Mouse (Mus musculus) Patski (cell line): ENCODE measurements around the gene Stip1. TPM values are rescaled to one million over a fixed set of nuclear protein-coding genes. Genes with fewer than 3 reads are reported as not detected.
A peak's percentile ranks its signal among the peaks of the same experiment; 100 is the strongest.

Source experiments
- ATAC-seq: fragments of 100-300 bp; one replicate; pipeline ENCODE4 v1.8.0; 2021
- CTCF ChIA-PET: fragments of 350-600 bp; sonication (Branson Sonifier 250); formaldehyde crosslinking; loops from one replicate; lab custom pipeline; 2022; ENCODE audit warnings: inconsistent platforms; lab: Charles Lee
- POLR2A ChIA-PET: fragments of 350-600 bp; sonication (Branson Sonifier 250); formaldehyde crosslinking; loops from one replicate; lab custom pipeline; 2022; ENCODE audit warnings: antibody characterized with exemption, inconsistent platforms; lab: Charles Lee
- DNase-seq: peaks from one replicate; pipeline ENCODE4 v3.0.0-alpha.2; 2011; ENCODE audit warnings: low read depth, low spot score
- H3K27me3 ChIP-seq: fragments of 371-371 bp; one replicate; pipeline ENCODE4 v1.5.1; 2021
- CTCF ChIP-seq: fragments of 100-300 bp; IDR thresholded peaks from one replicate; pipeline ENCODE4 v1.5.1; 2021
- in situ Hi-C: fragments of 300-500 bp; cut with MboI; formaldehyde crosslinking; loops from 3 replicates; pipeline ENCODE4 v1.11.1; 2018; ENCODE audit warnings: low pct_unique_long_range_greater_than_20kb, mixed read lengths
- polyA plus RNA-seq: library from polyadenylated mRNA; unstranded; gene quantifications from one replicate; pipeline ENCODE4 v1.2.3, GENCODE M21; 2021

Gene Stip1
- polyA plus RNA-seq, 1 experiment from 2014 or later = 301 TPM

DNA sequence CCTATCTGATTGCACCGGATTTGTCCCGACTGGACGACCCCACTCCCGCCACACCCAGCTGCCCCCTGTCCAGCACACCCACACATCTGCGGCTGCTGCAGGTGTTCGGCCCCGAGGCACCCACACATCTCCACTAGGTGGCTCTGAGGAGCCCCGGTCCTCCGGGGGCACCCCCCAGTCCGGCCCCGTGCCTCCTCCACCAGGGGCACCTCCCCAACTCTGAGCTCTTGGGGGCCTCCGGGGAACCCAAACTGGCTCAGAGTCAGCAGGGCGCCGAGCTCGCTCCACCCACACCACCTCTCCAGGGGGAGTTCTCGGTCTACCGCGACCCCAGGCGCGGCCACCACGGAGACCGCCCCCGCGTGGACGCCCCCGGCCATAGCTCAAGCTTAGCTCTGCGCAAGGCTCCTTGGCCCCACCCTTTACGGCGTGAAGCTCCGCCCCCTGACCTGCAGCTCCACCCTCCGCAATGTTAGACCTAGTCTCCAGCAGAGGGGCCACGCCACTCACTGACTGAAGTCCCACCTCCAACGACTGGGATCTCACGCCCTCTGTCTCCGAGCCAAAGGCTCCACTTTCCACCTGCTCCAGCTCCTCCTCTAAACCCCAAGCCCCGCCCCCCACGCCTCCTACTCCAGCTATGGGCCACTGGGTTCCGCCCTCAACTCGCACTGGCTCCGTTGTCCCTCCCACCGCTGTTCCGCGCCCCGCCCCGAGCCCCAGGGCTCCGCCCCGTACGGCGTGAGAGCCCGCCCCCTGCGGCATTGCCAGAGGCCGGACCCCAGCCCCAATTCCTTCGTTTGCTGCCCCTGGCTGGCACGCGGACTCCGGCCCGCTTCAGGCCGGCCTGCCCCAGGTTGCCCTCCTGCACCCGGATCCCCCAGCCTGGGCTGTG is 60.0 kb downstream of the Stip1 start:
- no peaks in the 10 kb centered on the region for H3K27me3 ChIP-seq
- CTCF ChIA-PET = interaction anchor here (0.7 to 5.5 kb wide), 23 partner anchors 8 to 155 kb away, joined by 3 to 36 read pairs (median 5); partner anchors contain the start of genes Catsperz, Dnajc4, Esrra and Nudt22
- ATAC-seq = peak; percentile 82
- in situ Hi-C loops = loop anchor here (5.0 kb wide), 1 partner anchor 57 kb away; the partner anchor contains the start of gene Esrra
- DNase-seq = peak; percentile 97
- TF ChIP-seq CTCF = no peak
- POLR2A ChIA-PET = interaction anchor here (1.2 to 7.0 kb wide), 4 partner anchors 16 to 57 kb away, joined by 3 to 44 read pairs (median 5); partner anchors contain the start of genes Gpr137, Nudt22 and Trpt1

DNA sequence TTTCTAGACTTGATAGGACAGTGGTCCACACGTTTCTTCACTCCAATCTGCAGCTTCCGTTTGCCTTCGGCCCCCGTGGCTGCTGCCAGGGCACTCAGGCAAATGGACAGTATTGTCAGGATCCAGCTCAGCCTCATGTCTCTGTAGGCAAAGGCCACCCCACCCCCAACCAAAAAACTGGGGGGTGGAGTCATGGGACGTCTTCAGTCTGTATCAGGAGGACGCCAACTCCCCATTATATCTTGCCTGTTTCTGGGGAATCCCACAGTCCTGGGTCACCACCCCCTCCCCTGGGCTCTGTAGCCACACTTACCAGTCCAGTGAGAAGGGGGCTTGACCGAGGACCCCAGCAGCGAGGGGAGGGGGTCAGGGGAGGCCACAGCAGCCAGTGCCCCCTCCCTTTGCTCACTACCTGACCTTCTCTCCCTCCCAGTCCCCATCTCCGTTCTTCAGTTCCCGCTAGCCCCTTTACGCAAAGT is 60.7 kb downstream of the Stip1 start:
- no peaks in the 10 kb centered on the region for H3K27me3 ChIP-seq
- CTCF ChIA-PET = interaction anchor here (0.8 to 5.5 kb wide), 20 partner anchors 7 to 155 kb away, joined by 3 to 36 read pairs (median 4); partner anchors contain the start of genes Catsperz, Dnajc4, Esrra and Nudt22
- POLR2A ChIA-PET = interaction anchor here (1.3 to 7.0 kb wide), 3 partner anchors 17 to 56 kb away, joined by 4 to 44 read pairs (median 6); partner anchors contain the start of genes Nudt22 and Trpt1
- no peak for ATAC-seq
- no peak for DNase-seq
- in situ Hi-C loops = loop anchor here (5.0 kb wide), 1 partner anchor 57 kb away; the partner anchor contains the start of gene Esrra
- no peak for TF ChIP-seq CTCF

DNA sequence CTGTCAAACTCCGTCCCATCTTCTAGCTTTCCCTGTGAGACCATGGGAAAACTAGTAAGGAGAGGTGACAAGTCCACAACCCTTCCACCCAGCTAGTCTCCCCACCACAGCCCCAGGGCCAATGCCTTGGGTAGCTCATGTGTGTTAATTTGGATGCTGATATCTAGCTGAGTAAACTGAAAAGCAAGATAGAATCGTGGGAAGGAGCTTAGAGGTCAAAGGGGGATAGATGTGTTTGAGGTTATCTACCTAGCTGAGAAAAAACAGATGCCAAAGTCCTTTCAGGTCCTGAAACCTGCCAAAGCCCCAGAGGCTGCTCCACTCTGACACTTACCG is 61.2 kb downstream of the Stip1 start:
- in situ Hi-C loops = loop anchor here (5.0 kb wide), 1 partner anchor 56 kb away; the partner anchor contains the start of gene Esrra
- CTCF ChIA-PET = interaction anchor here (1.0 to 5.5 kb wide), 7 partner anchors 8 to 55 kb away, joined by 3 to 36 read pairs (median 9); partner anchors contain the start of genes Catsperz, Dnajc4, Esrra and Nudt22
- POLR2A ChIA-PET = interaction anchor here (0.7 to 7.0 kb wide), 6 partner anchors 17 to 105 kb away, joined by 3 to 44 read pairs (median 4); partner anchors contain the start of genes Bad, Gpr137, Nudt22 and Trpt1
- TF ChIP-seq CTCF = no peak
- ATAC-seq (no peak), DNase-seq (no peak)
- no peaks in the 10 kb centered on the region for H3K27me3 ChIP-seq

DNA sequence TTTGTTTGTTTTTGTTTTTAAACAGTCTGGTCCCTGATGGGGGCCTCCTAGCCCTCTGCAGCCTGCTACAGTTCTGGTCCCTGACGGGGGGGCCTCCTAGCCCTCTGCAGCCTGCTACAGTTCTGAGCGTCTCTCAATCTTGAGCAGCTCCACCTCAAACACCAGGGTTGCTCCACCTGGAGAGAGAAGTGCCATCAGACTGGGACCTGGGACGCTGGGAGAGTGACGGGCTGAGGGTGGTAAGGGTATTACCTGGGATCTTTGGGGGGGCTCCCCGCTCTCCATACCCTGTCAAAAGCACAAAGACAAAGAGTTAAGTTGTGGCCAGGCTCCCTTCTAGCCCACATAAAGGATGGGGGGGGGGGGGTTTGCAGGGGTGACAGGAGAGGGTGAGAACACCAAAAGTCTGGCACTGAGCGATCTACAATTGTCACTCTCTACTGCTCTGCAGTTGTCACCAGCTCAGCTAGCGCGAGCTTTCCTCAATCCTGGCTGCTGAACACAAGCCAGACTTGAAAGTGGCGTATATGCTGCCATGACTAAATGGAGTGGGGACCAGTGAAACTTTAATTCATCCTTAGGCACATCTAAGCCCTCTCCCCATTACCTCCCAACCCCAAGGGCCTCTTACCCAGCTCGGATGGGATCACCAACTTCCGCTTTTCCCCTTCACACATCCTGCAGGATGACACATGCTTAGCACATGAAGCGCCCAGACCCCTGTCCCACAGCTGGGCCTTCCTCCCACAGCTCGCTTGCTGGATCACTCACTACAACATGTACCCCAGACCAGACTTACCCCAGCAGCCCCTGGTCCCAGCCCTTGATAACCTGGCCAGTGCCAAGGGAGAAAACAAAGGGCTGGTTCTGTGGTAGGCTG is 61.8 kb downstream of the Stip1 start:
- CTCF ChIA-PET = interaction anchor here (1.0 to 5.5 kb wide), 7 partner anchors 8 to 55 kb away, joined by 3 to 36 read pairs (median 9); partner anchors contain the start of genes Catsperz, Dnajc4, Esrra and Nudt22

DNA sequence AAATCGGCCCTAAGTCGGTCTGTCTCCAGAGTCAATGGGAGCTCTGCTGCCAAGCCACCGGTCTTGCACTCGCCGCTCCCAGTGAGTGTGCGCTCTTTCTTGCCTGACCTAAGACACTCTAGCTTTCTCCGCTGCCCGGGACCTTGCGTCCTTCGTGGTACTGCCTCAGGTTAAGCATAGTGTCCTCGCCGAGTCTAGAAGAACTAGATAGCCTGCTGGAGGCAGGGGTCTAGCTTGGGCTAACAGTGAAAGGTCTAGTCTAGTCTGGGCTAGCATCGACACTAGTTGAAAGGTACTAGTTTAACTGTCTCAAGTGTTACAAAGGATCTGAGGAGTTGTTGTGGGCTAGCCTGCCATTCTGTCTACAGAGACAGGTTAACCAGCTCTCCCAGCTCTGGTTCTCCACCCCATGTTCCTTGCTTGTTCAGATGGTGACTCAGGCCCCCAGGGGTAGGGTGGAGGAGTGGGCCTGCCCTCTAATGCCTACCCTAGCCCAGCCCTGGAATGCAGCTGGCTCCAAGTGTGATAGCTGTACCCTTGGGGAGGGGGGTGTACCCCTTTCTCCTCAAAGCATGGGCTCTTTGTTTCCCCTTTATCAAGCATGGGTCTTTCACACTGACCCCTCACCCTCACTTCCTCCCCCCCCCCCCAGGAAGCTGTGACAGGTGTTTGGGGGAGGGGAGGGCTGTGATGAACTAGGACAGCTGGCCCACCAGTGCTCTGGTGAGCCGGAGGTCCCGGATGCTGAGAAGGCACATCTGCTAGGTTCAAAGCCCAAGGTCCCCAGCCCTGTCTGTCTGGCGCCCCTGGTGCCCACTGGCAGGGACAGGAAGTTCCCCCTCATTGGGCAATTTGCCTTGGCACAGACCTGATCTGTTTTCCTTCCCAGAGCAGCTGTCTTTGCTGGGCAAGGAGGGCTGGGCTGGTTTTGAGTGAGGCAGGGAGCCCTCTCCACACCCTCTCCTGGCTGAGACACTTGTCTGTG is 63.9 kb downstream of the Stip1 start, which contains the start of gene Plcb3:
Gene Plcb3 (minus strand): TSS at position 934 of the 985 bp plus-strand sequence.
- in situ Hi-C loops = loop anchor here (5.0 kb wide), 1 partner anchor 54 kb away; the partner anchor contains the start of gene Esrra
- no peak for DNase-seq
- ATAC-seq = no peak
- ChIA-PET POLR2A (interaction anchor here (0.5 to 7.0 kb wide), 18 partner anchors 12 to 1413 kb away, joined by 3 to 44 read pairs (median 3); partner anchors contain the start of genes Bad, Catsperz, Gpr137 and Nudt22), CTCF (interaction anchor here (0.8 to 5.5 kb wide), 9 partner anchors 8 to 53 kb away, joined by 3 to 36 read pairs (median 4); partner anchors contain the start of genes Bad, Catsperz and Esrra)
- TF ChIP-seq CTCF = no peak
- H3K27me3 ChIP-seq = no peaks in the 10 kb centered on the region

More for the DNA sequence above, 61.8 kb downstream of the Stip1 start:
- TF ChIP-seq CTCF = no peak
- H3K27me3 ChIP-seq = no peaks in the 10 kb centered on the region
- no peak for ATAC-seq
- in situ Hi-C loops = loop anchor here (5.0 kb wide), 1 partner anchor 56 kb away; the partner anchor contains the start of gene Esrra
- POLR2A ChIA-PET = interaction anchor here (0.7 to 7.0 kb wide), 6 partner anchors 17 to 105 kb away, joined by 3 to 44 read pairs (median 4); partner anchors contain the start of genes Bad, Gpr137, Nudt22 and Trpt1
- no peak for DNase-seq

DNA sequence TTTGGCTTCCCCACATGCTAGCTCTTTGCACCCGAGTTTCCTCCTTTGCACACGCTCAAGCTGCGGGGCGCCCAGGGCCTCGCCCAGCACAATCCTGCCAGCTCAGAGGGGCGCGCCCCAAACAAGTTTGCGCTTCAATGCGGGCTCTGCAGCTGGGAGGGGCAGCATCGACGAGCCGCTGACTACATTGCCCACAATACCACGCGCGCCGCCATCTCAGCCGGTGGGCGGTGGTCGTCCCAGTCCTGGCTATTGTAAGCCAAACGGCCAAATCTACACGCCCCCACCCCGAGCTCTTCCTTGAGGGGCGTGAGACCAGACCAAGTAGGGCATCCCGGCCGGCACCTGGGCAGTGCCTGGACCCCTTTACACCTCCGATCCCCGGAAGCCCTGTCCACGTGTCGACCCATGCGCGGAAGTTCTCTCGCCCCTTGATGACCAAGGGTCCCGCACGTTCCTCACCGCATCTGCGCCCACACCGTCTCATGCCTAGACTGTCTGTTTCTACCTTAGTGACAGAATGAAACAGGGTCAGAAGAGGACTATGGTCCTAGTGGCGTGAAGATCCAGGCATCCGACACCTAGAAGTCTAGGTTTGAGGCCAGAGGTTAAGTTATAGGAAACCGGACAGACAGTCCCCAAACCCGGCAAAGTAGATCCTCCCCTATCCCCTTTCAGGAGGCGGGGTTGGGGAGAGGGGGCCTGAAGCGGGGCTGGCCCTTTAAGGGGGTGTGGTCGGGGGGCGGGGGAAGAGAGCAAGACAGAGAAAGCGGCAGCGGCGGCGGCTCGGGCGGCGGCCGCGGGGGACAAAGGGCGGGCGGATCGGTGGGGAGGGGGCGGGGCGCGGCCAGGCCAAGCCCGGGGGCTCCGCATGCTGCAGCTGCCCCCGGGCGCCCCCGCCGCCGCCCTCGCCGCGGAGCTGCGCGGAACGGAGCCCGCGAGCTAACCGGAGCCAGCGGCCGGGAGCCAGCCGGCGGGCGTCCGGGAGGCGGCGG is 65.3 kb downstream of the Stip1 start, which contains the start of gene Ppp1r14b:
Gene Ppp1r14b (plus strand): TSS at position 758 of the 995 bp plus-strand sequence.
- DNase-seq (no peak), ATAC-seq (peak; percentile 29)
- in situ Hi-C loops = loop anchor here (5.0 kb wide), 1 partner anchor 52 kb away; the partner anchor contains the start of gene Esrra
- ChIA-PET POLR2A (interaction anchor here (0.6 to 7.0 kb wide), 11 partner anchors 14 to 1412 kb away, joined by 3 to 44 read pairs (median 4); partner anchors contain the start of genes Bad, Gpr137, Nudt22 and Prdx5), CTCF (interaction anchor here (0.8 to 5.5 kb wide), 5 partner anchors 10 to 51 kb away, joined by 3 to 36 read pairs (median 3); partner anchors contain the start of genes Catsperz and Esrra)
- no peaks in the 10 kb centered on the region for H3K27me3 ChIP-seq
- no peak for TF ChIP-seq CTCF
